Mouse (Mus musculus): ENCODE measurements at regions not wholly inside any gene's neighbourhood (a gene's known extent, or its start where the extent isn't known, plus 50 kb on each side); places are given as distances from the start of the nearest gene placed in this dataset.

GRCm38 (mm10) chr17:15641764-15642163 lies 63.0 kb upstream of the Chd1 start:
- no peak for TF ChIP-seq CTCF (IDR thresholded peaks at IDR 0.05; ENCODE audit: control insufficient read depth, insufficient read depth, insufficient replicate concordance, low read depth, low read length)
- TF ChIP-seq POLR2A (IDR thresholded peaks at IDR 0.05; ENCODE audit: control insufficient read depth, low read depth, low read length) = no peak
- H3K4me3 ChIP-seq (ENCODE audit: control insufficient read depth, low read depth, low read length) = no peak overlapping the region
- no peak overlapping the region for H3K27ac ChIP-seq (ENCODE audit: control insufficient read depth, insufficient read depth, low read depth, low read length)
- no peaks in the 10 kb centered on the region for H3K36me3 ChIP-seq (ENCODE audit: control insufficient read depth, insufficient read depth, low read length)
- H3K4me1 ChIP-seq (ENCODE audit: control insufficient read depth, insufficient read depth, low read length) = no peaks in the 10 kb centered on the region
- H3K27me3 ChIP-seq (ENCODE audit: control insufficient read depth, insufficient read depth, low read length) = no peaks in the 10 kb centered on the region

- TF ChIP-seq POLR2A (IDR thresholded peaks at IDR 0.05; ENCODE audit: control insufficient read depth, low read depth, low read length) (no peak), CTCF (IDR thresholded peaks at IDR 0.05; ENCODE audit: control insufficient read depth, insufficient read depth, insufficient replicate concordance, low read depth, low read length) (no peak)
- H3K36me3 ChIP-seq (ENCODE audit: control insufficient read depth, insufficient read depth, low read length) = no peaks in the 10 kb centered on the region
- no peak overlapping the region for H3K4me3 ChIP-seq (ENCODE audit: control insufficient read depth, low read depth, low read length)
- no peak overlapping the region for H3K27ac ChIP-seq (ENCODE audit: control insufficient read depth, insufficient read depth, low read depth, low read length)
- no peaks in the 10 kb centered on the region for H3K27me3 ChIP-seq (ENCODE audit: control insufficient read depth, insufficient read depth, low read length)
- H3K4me1 ChIP-seq (ENCODE audit: control insufficient read depth, insufficient read depth, low read length) = no peaks in the 10 kb centered on the region
These were observed 58.0 kb upstream of the Chd1 start for GRCm38 (mm10) chr17:15646768-15647167.

- no peaks in the 10 kb centered on the region for H3K27me3 ChIP-seq (ENCODE audit: control insufficient read depth, insufficient read depth, low read length)
- H3K4me3 ChIP-seq (ENCODE audit: control insufficient read depth, low read depth, low read length) = no peak overlapping the region
- no peaks in the 10 kb centered on the region for H3K4me1 ChIP-seq (ENCODE audit: control insufficient read depth, insufficient read depth, low read length)
- no peaks in the 10 kb centered on the region for H3K36me3 ChIP-seq (ENCODE audit: control insufficient read depth, insufficient read depth, low read length)
- H3K27ac ChIP-seq (ENCODE audit: control insufficient read depth, insufficient read depth, low read depth, low read length) = no peak overlapping the region
- TF ChIP-seq CTCF (IDR thresholded peaks at IDR 0.05; ENCODE audit: control insufficient read depth, insufficient read depth, insufficient replicate concordance, low read depth, low read length) (no peak), POLR2A (IDR thresholded peaks at IDR 0.05; ENCODE audit: control insufficient read depth, low read depth, low read length) (no peak)
These were observed 54.6 kb upstream of the Chd1 start for GRCm38 (mm10) chr17:15650089-15650742.

GRCm38 (mm10) chr17:15651869-15652268 lies 52.9 kb upstream of the Chd1 start:
- Histone ChIP-seq H3K4me3 (ENCODE audit: control insufficient read depth, low read depth, low read length) (no peak overlapping the region), H3K4me1 (ENCODE audit: control insufficient read depth, insufficient read depth, low read length) (no peaks in the 10 kb centered on the region), H3K36me3 (ENCODE audit: control insufficient read depth, insufficient read depth, low read length) (no peaks in the 10 kb centered on the region), H3K27ac (ENCODE audit: control insufficient read depth, insufficient read depth, low read depth, low read length) (no peak overlapping the region), H3K27me3 (ENCODE audit: control insufficient read depth, insufficient read depth, low read length) (no peaks in the 10 kb centered on the region)
- TF ChIP-seq CTCF (IDR thresholded peaks at IDR 0.05; ENCODE audit: control insufficient read depth, insufficient read depth, insufficient replicate concordance, low read depth, low read length) (no peak), POLR2A (IDR thresholded peaks at IDR 0.05; ENCODE audit: control insufficient read depth, low read depth, low read length) (no peak)

Data from testis, adult 2 months (tissue).